Comparison of ENCODE assay signal across 20 mouse cellular contexts in genomic region chr14:95998356-95998755, GRCm38 (mm10).
DNase-seq lines count a peak whose midpoint lies in the region; ATAC-seq and TF ChIP-seq lines count a peak whose summit lies in the region.
"Had no signal": no experiment of that assay in that cellular context is flagged by ENCODE, and none has a peak within 500 bp of the region (broad histone marks: within the 10 kb centered on the region; RNA-seq: fewer than 3 reads in every experiment).

No protein-coding gene starts in this region.

- WGBS in forebrain, postnatal 0 days: 50% methylated on average over 1 of the region's 1 CpGs
- WGBS in forebrain, embryonic 13.5 days: 39% methylated on average over 1 of the region's 1 CpGs
- WGBS in midbrain, embryonic 14.5 days: 41% methylated on average over 1 of the region's 1 CpGs
- WGBS in midbrain, embryonic 13.5 days: 56% methylated on average over 1 of the region's 1 CpGs
- WGBS in neural tube, embryonic 15.5 days: 25% methylated on average over 1 of the region's 1 CpGs

- H3K9ac ChIP-seq in forebrain, postnatal 0 days: no peak overlapping the region
- H3K9ac ChIP-seq in forebrain, embryonic 13.5 days: no peak overlapping the region
- no peak overlapping the region for H3K9ac ChIP-seq in midbrain, embryonic 14.5 days (replicated peaks; ENCODE audit: low read length)
- H3K9ac ChIP-seq in midbrain, embryonic 13.5 days (replicated peaks): no peak overlapping the region
- no peak overlapping the region for H3K9ac ChIP-seq in neural tube, embryonic 15.5 days (replicated peaks)
- H3K9ac ChIP-seq: embryonic facial prominence, embryonic 13.5 days; forebrain, embryonic 12.5 days had no signal

- no peaks in the 10 kb centered on the region for H3K36me3 ChIP-seq in forebrain, postnatal 0 days (ENCODE audit: insufficient read depth)
- H3K36me3 ChIP-seq in forebrain, embryonic 13.5 days (ENCODE audit: poor library complexity, severe bottlenecking): no peaks in the 10 kb centered on the region
- no peaks in the 10 kb centered on the region for H3K36me3 ChIP-seq in midbrain, embryonic 14.5 days (ENCODE audit: control insufficient read depth, insufficient read depth, low read length)
- no peaks in the 10 kb centered on the region for H3K36me3 ChIP-seq in midbrain, embryonic 13.5 days
- no peaks in the 10 kb centered on the region for H3K36me3 ChIP-seq in neural tube, embryonic 15.5 days
- H3K36me3 ChIP-seq: embryonic facial prominence, embryonic 13.5 days; forebrain, embryonic 12.5 days; G1E had no signal

- no peak for TF ChIP-seq CTCF in forebrain, postnatal 0 days (IDR thresholded peaks at IDR 0.05; ENCODE audit: low read depth)

- no peaks in the 10 kb centered on the region for H3K27me3 ChIP-seq in forebrain, postnatal 0 days (ENCODE audit: insufficient read depth, low read length)
- no peaks in the 10 kb centered on the region for H3K27me3 ChIP-seq in forebrain, embryonic 13.5 days
- no peaks in the 10 kb centered on the region for H3K27me3 ChIP-seq in midbrain, embryonic 14.5 days (ENCODE audit: control insufficient read depth, insufficient read depth, low read length)
- H3K27me3 ChIP-seq in midbrain, embryonic 13.5 days: no peaks in the 10 kb centered on the region
- H3K27me3 ChIP-seq in neural tube, embryonic 15.5 days (replicated peaks): no peaks in the 10 kb centered on the region
- H3K27me3 ChIP-seq: embryonic facial prominence, embryonic 13.5 days; forebrain, embryonic 12.5 days had no signal

- DNase-seq in forebrain, postnatal 0 days: peak; percentile 3
- DNase-seq in midbrain, embryonic 14.5 days: peak; percentile 26
- DNase-seq in brain, adult 2 months (ENCODE audit: low read depth, low spot score): peak; percentile 4
- DNase-seq in lung, adult 18-20 months: no peak
- DNase-seq: adrenal gland, postnatal 10 days; B cell, adult 2 months; cerebellum, adult 18-20 months; cerebellum, adult 9-11 months; cerebellum, postnatal 36 days; gastrocnemius, adult 2 months; gastrocnemius, postnatal 25 days; heart, postnatal 10 days; heart, postnatal 4 days had no signal

- H3K4me2 ChIP-seq in forebrain, postnatal 0 days (ENCODE audit: low read depth): no peak overlapping the region
- no peak overlapping the region for H3K4me2 ChIP-seq in forebrain, embryonic 13.5 days
- H3K4me2 ChIP-seq in midbrain, embryonic 14.5 days (ENCODE audit: low read length): no peak overlapping the region
- H3K4me2 ChIP-seq in midbrain, embryonic 13.5 days (replicated peaks): no peak overlapping the region
- no peak overlapping the region for H3K4me2 ChIP-seq in neural tube, embryonic 15.5 days
- H3K4me2 ChIP-seq: embryonic facial prominence, embryonic 13.5 days; forebrain, embryonic 12.5 days had no signal

- peak; percentile 42; the same call in 1 of the 2 replicates for ATAC-seq in forebrain, postnatal 0 days
- ATAC-seq in forebrain, embryonic 13.5 days: no peak
- peak; percentile 24; the same call in 1 of the 2 replicates for ATAC-seq in midbrain, embryonic 14.5 days (ENCODE audit: low FRiP score, low TSS enrichment)
- ATAC-seq in midbrain, embryonic 13.5 days: no peak
- ATAC-seq in neural tube, embryonic 15.5 days (ENCODE audit: low FRiP score): peak; percentile 57; the same call in 1 of the 2 replicates
- ATAC-seq: CD4-positive, CD25-positive, alpha-beta regulatory T cell, adult 4 months had no signal

- no peak overlapping the region for H3K4me3 ChIP-seq in forebrain, postnatal 0 days (ENCODE audit: low read depth, low read length)
- H3K4me3 ChIP-seq in forebrain, embryonic 13.5 days: no peak overlapping the region
- H3K4me3 ChIP-seq in midbrain, embryonic 14.5 days (replicated peaks; ENCODE audit: low read depth, low read length): no peak overlapping the region
- no peak overlapping the region for H3K4me3 ChIP-seq in midbrain, embryonic 13.5 days (replicated peaks)
- H3K4me3 ChIP-seq in neural tube, embryonic 15.5 days (replicated peaks): no peak overlapping the region
- H3K4me3 ChIP-seq: embryonic facial prominence, embryonic 13.5 days; forebrain, embryonic 12.5 days; gastrocnemius, adult 2 months had no signal

- no peaks in the 10 kb centered on the region for H3K9me3 ChIP-seq in forebrain, postnatal 0 days (ENCODE audit: low read length)
- H3K9me3 ChIP-seq in forebrain, embryonic 13.5 days (replicated peaks): no peaks in the 10 kb centered on the region
- H3K9me3 ChIP-seq in midbrain, embryonic 14.5 days (ENCODE audit: control insufficient read depth, low read length): no peaks in the 10 kb centered on the region
- H3K9me3 ChIP-seq in midbrain, embryonic 13.5 days: no peaks in the 10 kb centered on the region
- H3K9me3 ChIP-seq in neural tube, embryonic 15.5 days (replicated peaks): no peaks in the 10 kb centered on the region
- H3K9me3 ChIP-seq: embryonic facial prominence, embryonic 13.5 days; forebrain, embryonic 12.5 days had no signal

- H3K27ac ChIP-seq in forebrain, postnatal 0 days (ENCODE audit: low read depth, low read length): no peak overlapping the region
- H3K27ac ChIP-seq in forebrain, embryonic 13.5 days: no peak overlapping the region
- H3K27ac ChIP-seq in midbrain, embryonic 14.5 days (replicated peaks; ENCODE audit: low read depth, low read length): peak overlapping the region; percentile 45; the same call in 1 of the 2 replicates
- H3K27ac ChIP-seq in midbrain, embryonic 13.5 days: no peak overlapping the region
- H3K27ac ChIP-seq in neural tube, embryonic 15.5 days (replicated peaks): no peak overlapping the region
- H3K27ac ChIP-seq: embryonic facial prominence, embryonic 13.5 days; forebrain, embryonic 12.5 days; gastrocnemius, adult 2 months had no signal

- no peaks in the 10 kb centered on the region for H3K4me1 ChIP-seq in forebrain, postnatal 0 days (ENCODE audit: insufficient read depth)
- no peaks in the 10 kb centered on the region for H3K4me1 ChIP-seq in forebrain, embryonic 13.5 days
- H3K4me1 ChIP-seq in midbrain, embryonic 14.5 days (ENCODE audit: control insufficient read depth, insufficient read depth, low read length): no peaks in the 10 kb centered on the region
- H3K4me1 ChIP-seq in midbrain, embryonic 13.5 days (replicated peaks): no peaks in the 10 kb centered on the region
- no peaks in the 10 kb centered on the region for H3K4me1 ChIP-seq in neural tube, embryonic 15.5 days
- H3K4me1 ChIP-seq: embryonic facial prominence, embryonic 13.5 days; forebrain, embryonic 12.5 days had no signal

Comparison
In these comparisons a context has a peak if more than half of its experiments do, and no peak if none do; other contexts are left out.
1. ATAC-seq: peak in forebrain, postnatal 0 days (single experiment), midbrain, embryonic 14.5 days (single experiment) and neural tube, embryonic 15.5 days (single experiment); none in forebrain, embryonic 13.5 days (single experiment) and midbrain, embryonic 13.5 days (single experiment).
2. DNase-seq: peak in forebrain, postnatal 0 days (single experiment), midbrain, embryonic 14.5 days (single experiment) and brain, adult 2 months (single experiment); none in lung, adult 18-20 months (0 of 2).